ENCODE assay signal across 12 mouse cellular contexts in genomic region chr14:121082793-121083192, GRCm38 (mm10). TPM values are rescaled to one million over a fixed set of nuclear protein-coding genes. Genes with fewer than 3 reads are reported as not detected.
DNase-seq lines count a peak whose midpoint lies in the region; ATAC-seq and TF ChIP-seq lines count a peak whose summit lies in the region.
"Had no signal": no experiment of that assay in that cellular context is flagged by ENCODE, and none has a peak within 500 bp of the region (broad histone marks: within the 10 kb centered on the region; RNA-seq: fewer than 3 reads in every experiment).

No protein-coding gene starts in this region.

- TF ChIP-seq CTCF in heart, adult 2 months (IDR thresholded peaks at IDR 0.05): no peak
- no peak for TF ChIP-seq CTCF in left cerebral cortex, adult 2 months (IDR thresholded peaks at IDR 0.05)
- TF ChIP-seq CTCF in liver, postnatal 0 days (IDR thresholded peaks at IDR 0.05; ENCODE audit: low read depth): no peak

- peaks cover 3% of the 10 kb centered on the region for H3K4me1 ChIP-seq in heart, adult 2 months (ENCODE audit: control insufficient read depth, insufficient read depth, low read length)
- peaks cover 9% of the 10 kb centered on the region for H3K4me1 ChIP-seq in embryonic facial prominence, embryonic 15.5 days
- no peaks in the 10 kb centered on the region; the same call in 1 of the 2 replicates for H3K4me1 ChIP-seq in neural tube, embryonic 14.5 days (ENCODE audit: control insufficient read depth, insufficient read depth, low read length)
- H3K4me1 ChIP-seq in liver, postnatal 0 days (ENCODE audit: insufficient read depth): no peaks in the 10 kb centered on the region

- H3K9ac ChIP-seq in heart, adult 2 months (ENCODE audit: low read depth, low read length): no peak overlapping the region
- H3K9ac ChIP-seq in embryonic facial prominence, embryonic 15.5 days: no peak overlapping the region
- H3K9ac ChIP-seq in neural tube, embryonic 14.5 days (replicated peaks; ENCODE audit: low read depth, low read length): no peak overlapping the region
- no peak overlapping the region for H3K9ac ChIP-seq in liver, postnatal 0 days (replicated peaks)

- H3K9me3 ChIP-seq in embryonic facial prominence, embryonic 15.5 days (replicated peaks): no peaks in the 10 kb centered on the region
- H3K9me3 ChIP-seq in neural tube, embryonic 14.5 days (ENCODE audit: control insufficient read depth, low read length): no peaks in the 10 kb centered on the region
- no peaks in the 10 kb centered on the region for H3K9me3 ChIP-seq in liver, postnatal 0 days (ENCODE audit: low read length)

- TF ChIP-seq EP300 in heart, adult 2 months (IDR thresholded peaks at IDR 0.05; ENCODE audit: insufficient read depth, low read depth, low read length): no peak
- no peak for TF ChIP-seq EP300 in liver, postnatal 0 days (IDR thresholded peaks at IDR 0.05; ENCODE audit: low read depth)

- H3K27me3 ChIP-seq in heart, adult 2 months (ENCODE audit: control insufficient read depth, insufficient read depth, low read length): no peaks in the 10 kb centered on the region
- no peaks in the 10 kb centered on the region for H3K27me3 ChIP-seq in embryonic facial prominence, embryonic 15.5 days
- H3K27me3 ChIP-seq in neural tube, embryonic 14.5 days (ENCODE audit: control insufficient read depth, insufficient read depth, low read length): no peaks in the 10 kb centered on the region
- H3K27me3 ChIP-seq in liver, postnatal 0 days (ENCODE audit: insufficient read depth, low read length): no peaks in the 10 kb centered on the region

- H3K4me3 ChIP-seq in heart, adult 2 months: peak overlapping the region; percentile 18; the same call in 1 of the 2 replicates
- 0 out of 2 replicates have a peak overlapping the region, but pooled peaks have one; percentile 7 for H3K4me3 ChIP-seq in left cerebral cortex, adult 2 months
- H3K4me3 ChIP-seq in embryonic facial prominence, embryonic 15.5 days (replicated peaks): no peak overlapping the region
- no peak overlapping the region for H3K4me3 ChIP-seq in neural tube, embryonic 14.5 days (ENCODE audit: low read depth, low read length)
- no peak overlapping the region for H3K4me3 ChIP-seq in liver, postnatal 0 days (ENCODE audit: low read depth, low read length)

- TF ChIP-seq POLR2A in heart, adult 2 months (IDR thresholded peaks at IDR 0.05; ENCODE audit: insufficient read depth, low read depth, low read length): no peak

- no peak overlapping the region for H3K4me2 ChIP-seq in embryonic facial prominence, embryonic 15.5 days (replicated peaks)
- H3K4me2 ChIP-seq in neural tube, embryonic 14.5 days (ENCODE audit: low read depth, low read length): no peak overlapping the region
- no peak overlapping the region for H3K4me2 ChIP-seq in liver, postnatal 0 days (ENCODE audit: low read depth, low read length)

- ATAC-seq in embryonic facial prominence, embryonic 15.5 days (ENCODE audit: insufficient number of reproducible peaks, low FRiP score, low TSS enrichment, low read depth): no peak
- no peak for ATAC-seq in neural tube, embryonic 14.5 days (ENCODE audit: low read depth)
- no peak for ATAC-seq in liver, postnatal 0 days

- 65% methylated on average over 2 of the region's 2 CpGs for WGBS in heart, adult 2 months
- 46% methylated on average over 2 of the region's 2 CpGs for WGBS in embryonic facial prominence, embryonic 15.5 days
- WGBS in neural tube, embryonic 14.5 days: 52% methylated on average over 2 of the region's 2 CpGs
- 79% methylated on average over 2 of the region's 2 CpGs for WGBS in liver, postnatal 0 days (ENCODE audit: insufficient replicate concordance)

- DNase-seq in heart, adult 2 months: no peak
- no peak for DNase-seq in heart, adult 8-10 months (ENCODE audit: low spot score)
- no peak for DNase-seq in left cerebral cortex, adult 2 months (ENCODE audit: extremely low spot score in 1 of 2, low spot score in 2 of 2)
- DNase-seq in left cerebral cortex, postnatal 25 days (ENCODE audit: low spot score in 2 of 2): no peak
- DNase-seq in spleen, adult 12 weeks (ENCODE audit: low spot score): no peak
- DNase-seq in liver, postnatal 0 days: no peak
- DNase-seq: cerebellum, postnatal 25 days; thymus, postnatal 25 days had no signal

- no peaks in the 10 kb centered on the region for H3K36me3 ChIP-seq in heart, adult 2 months (ENCODE audit: control insufficient read depth, insufficient read depth, low read length)
- H3K36me3 ChIP-seq in embryonic facial prominence, embryonic 15.5 days: peaks cover 29% of the 10 kb centered on the region
- no peaks in the 10 kb centered on the region for H3K36me3 ChIP-seq in neural tube, embryonic 14.5 days (ENCODE audit: control insufficient read depth, insufficient read depth, low read length)
- no peaks in the 10 kb centered on the region for H3K36me3 ChIP-seq in liver, postnatal 0 days (replicated peaks; ENCODE audit: insufficient read depth, low read length)

- H3K79me2 ChIP-seq in heart, adult 2 months (replicated peaks; ENCODE audit: control insufficient read depth, insufficient read depth, low read length): no peaks in the 10 kb centered on the region

- peak overlapping the region; percentile 19; the same call in 1 of the 2 replicates for H3K27ac ChIP-seq in heart, adult 2 months
- peak overlapping the region; percentile 81 for H3K27ac ChIP-seq in left cerebral cortex, adult 2 months
- peak overlapping the region; percentile 63 for H3K27ac ChIP-seq in embryonic facial prominence, embryonic 15.5 days (replicated peaks)
- H3K27ac ChIP-seq in neural tube, embryonic 14.5 days (ENCODE audit: low read depth, low read length): peak overlapping the region; percentile 44
- no peak overlapping the region for H3K27ac ChIP-seq in liver, postnatal 0 days (ENCODE audit: low read depth)
- H3K27ac ChIP-seq: kidney, postnatal 0 days; macrophage had no signal

- intact Hi-C loops in heart, adult 2 months (cut with DNase I): no loop called here
- intact Hi-C loops in left cerebral cortex, adult 2 months (cut with DNase I): loop anchor here (1.0 to 5.0 kb wide), 3 partner anchors 47 to 90 kb away; partner anchors contain the start of gene Farp1
- intact Hi-C loops in left cerebral cortex, postnatal 25 days (cut with DNase I): no loop called here

RNA-seq across cellular contexts. Expression of gene Farp1, which starts 47.8 kb away (rescaled TPM):
- 10 to 100 TPM; 10.9 to 11.1 TPM for total RNA-seq in heart, adult 2 months (2021)
- 6.4 and 7.3 TPM in 2 replicates for polyA plus RNA-seq in heart, adult 2 months (2012; rRNA removed)
- 10 to 100 TPM in 2 of 4 experiments, 1 to 10 TPM in 2; 9.1 to 10.7 (median 10.2) TPM for total RNA-seq in heart, adult 8-10 months (2022)
- 100 to 1,000 TPM; 142 to 152 TPM for total RNA-seq in left cerebral cortex, adult 2 months (2021)
- 100 to 1,000 TPM; 126 to 130 TPM for total RNA-seq in left cerebral cortex, postnatal 25 days (2021)
- 30.5 and 32.5 TPM in 2 replicates for polyA plus RNA-seq in embryonic facial prominence, embryonic 15.5 days (2015; fragmentation: Nextera tagmentation; extraction: Ambion mirVana)
- polyA plus RNA-seq in neural tube, embryonic 14.5 days (2014; fragmentation: Nextera tagmentation; extraction: Ambion mirVana): 34.9 and 37.3 TPM in 2 replicates
- 2.0 and 2.3 TPM in 2 replicates for polyA plus RNA-seq in liver, postnatal 0 days (2015; fragmentation: Nextera tagmentation; extraction: Ambion mirVana)

Comparison
In these comparisons a context has a peak if more than half of its experiments do, and no peak if none do; other contexts are left out.
1. H3K4me3 ChIP-seq: peak in heart, adult 2 months (single experiment) and left cerebral cortex, adult 2 months (single experiment); none in embryonic facial prominence, embryonic 15.5 days (single experiment), neural tube, embryonic 14.5 days (single experiment) and liver, postnatal 0 days (single experiment).
2. RNA of gene Farp1, which starts 47.8 kb away (total RNA-seq): 142 to 152 TPM in left cerebral cortex, adult 2 months and 126 to 130 TPM in left cerebral cortex, postnatal 25 days; 10.9 to 11.1 TPM in heart, adult 2 months and 9.1 to 10.7 TPM in heart, adult 8-10 months; every median in the first group is over 10 times any median in the second.